Mouse (Mus musculus) layer of hippocampus, postnatal 10 days (tissue): Measurements from ENCODE around the gene Gast. TPM values are rescaled to one million over a fixed set of nuclear protein-coding genes. Genes with fewer than 3 reads are reported as not detected.
"Not testable (repeated sequence)": the region's sequence is repeated elsewhere in the genome, so short reads cannot be mapped to it uniquely, and the experiment has no call there.

ENCODE experiments used
- DNase-seq, 2 experiments: peaks; one replicate each; pipeline ENCODE4 v3.0.0; 2021; ENCODE audit warnings: low spot score in 2 of 2
- total RNA-seq, 2 experiments: library from RNA; stranded (reverse); gene quantifications; 2 replicates each; pipeline ENCODE4 v1.2.3; 2021

Gast gene
- total RNA-seq, 2 experiments from 2014 or later: not detected

DNA sequence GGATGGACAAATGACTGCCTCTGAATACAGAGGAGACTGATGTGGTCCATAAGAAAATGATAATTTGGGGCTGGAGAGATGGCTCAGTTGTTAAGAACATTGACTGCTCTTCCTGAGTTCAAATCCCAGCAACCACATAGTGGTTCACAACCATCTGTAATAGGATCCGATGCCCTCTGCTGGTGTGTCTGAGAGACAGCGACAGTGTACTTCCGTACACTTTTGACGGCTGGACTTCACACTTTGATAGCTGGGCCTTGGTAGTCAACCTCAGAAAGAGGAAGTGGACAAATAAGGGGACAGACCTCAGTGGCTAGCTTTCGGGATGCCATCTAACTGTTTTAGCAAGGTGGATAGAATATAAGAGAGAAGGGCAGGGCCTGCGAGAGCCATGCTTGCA is 26.0 kb downstream of the Gast start:
- DNase-seq: no peak

- not testable (repeated sequence) for DNase-seq
Measured at GRCm38 (mm10) chr11:100361059-100361458, 26.9 kb downstream of the Gast start.

- DNase-seq: peak; percentile 85 to 88
Measured at GRCm38 (mm10) chr11:100362209-100362978, 28.2 kb downstream of the Gast start.

- DNase-seq: peak; percentile 58 to 68
Measured at GRCm38 (mm10) chr11:100362979-100363562, 28.9 kb downstream of the Gast start.

DNA sequence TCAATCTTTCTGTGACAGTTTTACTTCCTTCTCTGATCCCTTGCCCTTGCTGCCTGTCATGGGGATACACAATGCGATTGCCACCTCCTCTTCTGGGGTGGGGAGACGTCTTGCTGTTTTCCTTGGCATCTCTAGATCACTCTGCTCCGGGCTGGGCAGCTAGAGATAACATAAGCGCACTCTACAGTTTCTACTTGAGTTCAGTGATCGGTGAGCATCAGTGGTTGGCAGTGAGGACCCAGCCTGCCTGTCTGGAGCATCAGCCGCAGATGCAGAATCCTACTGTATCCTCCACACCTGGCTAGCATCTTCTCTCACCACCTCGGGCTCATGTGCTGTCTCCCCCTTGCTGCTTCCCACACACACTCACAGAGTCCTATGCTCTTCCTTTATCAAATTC is 34.9 kb downstream of the Gast start:
- no peak for DNase-seq

DNA sequence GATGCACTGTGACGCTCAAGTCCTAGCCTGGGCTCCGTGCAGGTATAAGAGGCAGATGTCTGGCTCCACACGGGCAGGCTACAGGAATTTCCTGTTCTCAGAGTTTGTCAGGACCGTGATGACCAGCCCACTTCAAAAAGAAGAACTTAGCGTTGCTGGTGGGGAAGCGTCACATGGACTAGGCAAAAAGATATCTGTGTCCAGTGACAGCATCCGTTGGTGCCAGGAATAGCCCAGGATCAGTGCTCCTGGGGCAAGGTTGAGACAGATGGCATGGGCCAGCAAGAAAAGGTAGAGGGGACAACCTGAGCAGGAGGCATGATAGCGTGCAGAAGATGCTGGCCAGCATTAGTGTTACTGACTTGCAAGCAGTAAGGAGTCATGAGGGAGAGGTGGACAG is 35.6 kb downstream of the Gast start:
- no peak for DNase-seq

DNA sequence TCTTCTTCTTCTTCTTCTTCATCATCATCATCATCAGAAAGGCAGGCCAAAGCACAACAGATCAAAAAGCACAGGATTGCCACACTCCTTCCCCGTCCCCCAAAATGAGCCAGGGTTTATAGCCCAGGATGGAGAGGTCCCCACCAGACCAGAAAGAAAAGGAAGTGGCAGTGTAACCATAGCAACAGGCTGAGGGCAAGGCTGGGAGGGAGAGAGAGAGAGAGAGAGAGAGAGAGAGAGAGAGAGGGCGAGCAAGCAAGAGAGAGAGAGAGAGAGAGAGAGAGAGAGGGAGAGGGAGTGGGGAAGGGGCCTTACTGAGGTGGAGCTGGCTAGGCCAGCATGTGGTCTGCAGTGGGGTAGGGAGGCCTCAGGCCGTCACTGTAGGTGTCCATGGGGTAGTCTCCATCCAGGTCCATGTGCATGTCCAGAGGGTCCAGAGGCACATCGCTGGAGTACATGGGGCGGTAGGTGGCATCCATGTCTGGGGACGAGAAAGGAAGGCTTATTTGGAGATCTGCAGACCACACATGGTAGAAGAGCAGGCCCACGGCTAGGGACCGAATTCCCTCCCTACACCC is 37.9 kb downstream of the Gast start:
- DNase-seq: no peak

DNA sequence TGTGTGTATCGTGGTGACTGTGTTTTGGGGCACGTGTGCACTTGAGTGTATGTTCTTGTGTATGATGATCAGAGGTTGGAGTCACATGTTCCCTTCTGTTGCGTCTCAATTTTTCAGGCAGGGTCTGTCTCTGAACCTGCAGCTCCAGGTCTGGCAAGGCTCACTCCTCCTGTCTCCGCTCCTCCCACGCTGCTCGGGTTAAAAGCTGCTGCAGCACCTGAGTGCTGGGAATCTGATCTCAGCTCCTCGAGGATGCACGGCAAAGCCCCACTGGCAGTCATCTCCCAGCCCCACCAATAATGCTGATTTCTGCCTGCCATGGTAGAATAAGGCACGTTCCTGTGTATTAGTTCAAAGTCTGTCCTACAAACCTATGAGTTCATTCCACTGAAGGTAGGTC is 40.9 kb downstream of the Gast start:
- no peak for DNase-seq

DNA sequence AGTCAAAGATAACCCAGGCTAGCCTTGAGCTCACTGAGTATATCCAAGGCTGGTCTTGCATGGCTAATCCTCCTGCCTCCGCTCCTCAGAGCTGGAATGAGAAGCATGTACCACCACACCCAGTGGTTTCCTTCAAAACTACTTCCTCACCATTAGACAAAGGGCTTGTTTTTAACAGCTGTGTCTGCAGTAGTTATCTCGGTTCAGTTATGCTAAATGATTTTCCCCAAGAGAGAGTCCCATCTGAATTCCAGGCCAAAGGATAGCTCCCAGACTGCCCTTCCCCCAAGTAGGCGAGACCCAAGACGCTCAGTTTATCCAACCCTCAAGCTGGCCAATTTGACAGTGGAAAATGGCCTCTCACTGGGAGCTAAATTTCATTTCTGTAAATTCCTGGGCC is 41.8 kb downstream of the Gast start:
- DNase-seq: no peak

DNA sequence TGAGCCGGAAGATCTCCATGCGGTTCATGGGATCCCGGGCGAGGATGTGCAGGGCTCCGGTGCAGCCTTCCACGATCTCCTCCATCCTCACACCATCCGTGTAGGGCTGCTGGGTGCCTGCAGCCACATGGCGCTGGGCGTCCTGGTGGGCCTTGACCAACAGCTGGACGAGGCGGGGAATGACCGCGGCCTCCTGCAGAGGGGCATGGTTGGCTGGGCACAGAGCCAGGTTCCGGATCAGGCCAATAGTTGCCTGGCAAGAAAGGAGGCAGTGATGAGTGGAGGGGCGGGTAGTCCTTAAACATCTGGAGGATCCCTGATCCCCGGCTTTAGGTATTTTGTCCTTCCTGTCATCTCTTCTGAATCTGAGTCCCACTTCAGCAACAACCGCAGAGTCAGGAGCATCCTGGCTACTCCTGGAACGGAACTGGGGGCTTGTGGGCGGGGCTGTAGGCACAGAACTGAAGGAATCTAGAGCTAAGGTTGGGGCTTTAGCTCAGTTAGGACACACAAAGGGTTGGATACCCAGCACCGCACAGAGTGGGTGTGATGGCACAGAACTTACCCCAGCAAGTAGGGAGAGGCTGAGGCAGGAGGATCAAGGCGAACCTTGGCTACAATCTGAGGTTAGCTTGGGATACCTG is 42.7 kb downstream of the Gast start:
- no peak for DNase-seq

DNA sequence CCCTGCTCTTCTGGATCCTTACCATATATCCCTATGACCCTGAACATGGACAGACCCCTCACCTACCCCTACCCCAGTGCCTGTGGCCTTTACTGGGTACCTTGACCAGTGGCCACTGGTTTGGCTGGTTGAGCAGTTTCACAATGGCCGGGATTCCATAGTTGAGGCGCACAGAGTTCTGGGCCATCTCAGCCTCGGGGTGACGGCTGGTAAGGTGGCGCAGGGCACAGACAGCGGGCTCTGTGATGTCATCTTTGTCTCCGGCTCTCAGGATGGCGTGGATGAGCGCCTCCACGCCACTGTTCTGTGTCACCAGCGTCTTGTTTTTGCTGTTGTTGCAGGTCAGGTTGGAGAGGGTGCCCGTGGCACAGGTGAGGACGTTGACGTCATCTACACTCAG is 43.8 kb downstream of the Gast start:
- DNase-seq: no peak

DNA sequence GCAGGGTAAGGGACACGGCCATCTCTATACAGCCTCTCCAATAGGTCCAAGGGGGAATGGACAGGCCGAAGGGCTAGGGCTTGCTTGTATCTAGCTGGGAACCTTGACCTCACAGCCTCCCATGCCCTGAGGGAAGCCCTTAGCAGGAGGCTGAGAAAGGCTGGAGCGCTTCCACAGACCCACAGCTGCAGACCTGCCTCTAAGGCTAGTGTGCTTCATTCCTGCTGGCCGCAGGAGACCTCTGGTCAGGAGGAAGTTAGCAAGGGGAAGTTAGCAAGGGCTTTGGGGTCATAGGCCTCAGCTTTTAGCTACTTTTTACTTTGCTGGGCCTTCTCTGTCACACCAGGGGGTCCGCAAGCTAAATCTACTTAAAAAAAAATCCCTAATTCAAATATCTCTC is 44.2 kb downstream of the Gast start:
- no peak for DNase-seq

DNA sequence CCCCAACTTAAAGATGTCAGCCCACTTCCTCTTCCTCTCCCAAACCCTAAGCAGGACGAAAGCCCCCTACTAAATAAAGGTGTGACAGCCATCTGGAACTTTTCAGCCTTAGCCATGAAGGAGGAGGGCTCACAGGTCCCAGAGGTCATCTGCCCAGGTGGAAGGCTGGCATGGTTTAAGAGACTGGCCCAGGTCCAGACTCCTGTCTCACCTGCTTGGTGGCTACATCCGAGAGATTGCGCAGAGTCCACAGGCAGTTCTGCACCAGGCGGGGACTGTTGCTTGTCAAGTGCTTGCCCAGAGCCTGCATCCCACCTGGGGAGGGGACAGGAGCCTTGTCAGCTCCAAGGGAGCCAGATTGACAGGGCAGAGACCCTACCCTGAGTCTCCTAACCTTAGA is 45.1 kb downstream of the Gast start:
- DNase-seq: no peak

DNA sequence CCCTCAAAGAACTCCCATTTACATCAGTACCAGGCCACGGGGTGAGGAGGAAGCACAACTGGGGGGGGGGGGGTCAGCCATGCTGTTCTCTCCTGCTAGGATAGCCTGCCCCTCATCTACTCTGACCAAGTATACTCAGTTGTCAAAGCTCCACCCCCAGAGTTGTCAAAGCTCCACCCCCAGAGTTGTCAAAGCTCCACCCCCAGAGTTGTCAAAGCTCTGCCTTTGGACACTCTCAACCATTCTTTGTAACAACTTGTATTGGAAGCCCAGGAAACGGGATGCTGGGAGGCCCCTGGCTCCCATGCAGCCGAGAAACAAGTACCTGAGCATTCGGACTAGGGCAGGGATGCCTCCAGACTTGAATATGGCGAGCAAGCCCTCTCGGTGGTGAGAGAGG is 48.5 kb downstream of the Gast start:
- DNase-seq: no peak

DNA sequence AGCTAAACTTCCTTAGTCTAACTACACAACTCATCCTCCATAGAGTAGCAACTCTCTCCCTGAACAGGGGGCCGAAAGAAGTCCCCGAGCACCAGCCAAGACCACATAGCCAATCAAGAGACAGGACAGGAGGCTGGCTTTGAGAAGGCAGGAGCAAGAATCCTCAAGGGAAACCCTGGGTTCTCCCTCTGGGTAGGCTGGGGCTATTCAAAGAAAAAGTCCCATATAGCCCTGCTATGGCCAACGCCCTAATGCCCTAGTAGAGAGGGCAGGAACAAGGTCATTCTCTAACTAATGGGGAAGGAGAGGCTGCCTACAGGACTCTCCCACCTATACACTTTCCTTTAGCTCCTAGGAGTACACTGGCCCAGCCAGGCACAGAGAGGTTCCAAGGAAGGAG is 50.8 kb downstream of the Gast start:
- DNase-seq: no peak

- DNase-seq: no peak
Measured at GRCm38 (mm10) chr11:100386586-100386985, 52.4 kb downstream of the Gast start.

Other genes starting within 250 kb of the Gast start
- gene Krt32, start 246.2 kb upstream of the Gast start, total RNA-seq: not detected
- not detected for gene Krt35, start 238.2 kb upstream of the Gast start, total RNA-seq
- gene Krt36, start 228.8 kb upstream of the Gast start, total RNA-seq: not detected
- not detected for gene Krt13, start 212.8 kb upstream of the Gast start, total RNA-seq
- 1 to 10 TPM; 1.1 to 1.5 TPM for gene Krt15, start 198.5 kb upstream of the Gast start, total RNA-seq
- gene Krt19, start 185.7 kb upstream of the Gast start, total RNA-seq: 1 to 10 TPM in 1 of 2 experiments, under 1 TPM in 1; 0.64 to 1.0 TPM
- 1 to 10 TPM; 1.1 to 1.2 TPM for gene Krt9, start 141.2 kb upstream of the Gast start, total RNA-seq
- gene Krt14, start 126.9 kb upstream of the Gast start, total RNA-seq: under 1 TPM in 1 of 2 experiments, not detected in 1; 0.43 TPM
- gene Krt16, start 85.5 kb upstream of the Gast start, total RNA-seq: not detected
- gene Krt17, start 73.4 kb upstream of the Gast start, total RNA-seq: not detected
- not detected for gene Krt42, start 64.5 kb upstream of the Gast start, total RNA-seq
- gene Eif1, start 14.5 kb upstream of the Gast start, total RNA-seq: 100 to 1,000 TPM; 648 to 674 TPM
- gene Hap1, start 21.7 kb downstream of the Gast start, total RNA-seq: 100 to 1,000 TPM; 124 to 125 TPM
- 10 to 100 TPM; 46.2 to 51.1 TPM for gene Jup, start 63.4 kb downstream of the Gast start, total RNA-seq
- gene P3h4, start 80.4 kb downstream of the Gast start, total RNA-seq: 1 to 10 TPM; 8.9 TPM
- 10 to 100 TPM; 15.1 to 15.2 TPM for gene Fkbp10, start 81.3 kb downstream of the Gast start, total RNA-seq
- 10 to 100 TPM; 60.5 to 66.4 TPM for gene Nt5c3b, start 107.4 kb downstream of the Gast start, total RNA-seq
- 1 to 10 TPM in 1 of 2 experiments, under 1 TPM in 1; 0.98 to 1.1 TPM for gene Klhl10, start 107.5 kb downstream of the Gast start, total RNA-seq
- 10 to 100 TPM; 71.8 to 72.9 TPM for gene Klhl11, start 138.3 kb downstream of the Gast start, total RNA-seq
- 100 to 1,000 TPM; 127 to 134 TPM for gene Acly, start 193.6 kb downstream of the Gast start, total RNA-seq
- 1 to 10 TPM; 1.0 to 1.6 TPM for gene Ttc25, start 211.2 kb downstream of the Gast start, total RNA-seq
- gene Cnp, start 240.5 kb downstream of the Gast start, total RNA-seq: 10 to 100 TPM; 88.0 to 92.7 TPM